Mouse (Mus musculus): ENCODE results near the gene Yy1.

GRCm38 (mm10) chr12:108780108-108780877 is 12.5 kb upstream of the Yy1 start:
- TF ChIP-seq CTCF (conservative IDR thresholded peaks at IDR 0.05; ENCODE audit: insufficient read depth, insufficient read length, low read depth, low read length) = no peak
- TF ChIP-seq POLR2A (IDR thresholded peaks at IDR 0.05; ENCODE audit: low read depth, low read length) = no peak
